Mouse (Mus musculus) spleen, postnatal 14 days (tissue): ENCODE measurements around the gene Shb.
A peak's percentile ranks its signal among the peaks of the same experiment; 100 is the strongest.

Source experiments
- DNase-seq, 2 experiments: peaks; one replicate each; pipeline ENCODE4 v3.0.0; 2021 to 2022; ENCODE audit warnings: low spot score in 2 of 2

Gene Shb

GRCm38 (mm10) chr4:45421519-45422260 lies 110.6 kb downstream of the Shb start:
- DNase-seq, result no peak

GRCm38 (mm10) chr4:45420733-45421132 lies 111.5 kb downstream of the Shb start:
- no peak for DNase-seq

- no peak for DNase-seq
These were observed 113.2 kb downstream of the Shb start for GRCm38 (mm10) chr4:45419051-45419450.

- DNase-seq, result peak in 1 of 2 experiments; percentile 47
These were observed 113.9 kb downstream of the Shb start for GRCm38 (mm10) chr4:45418229-45418950.

- no peak for DNase-seq
These were observed 116.0 kb downstream of the Shb start for GRCm38 (mm10) chr4:45416314-45416713.

GRCm38 (mm10) chr4:45413674-45414338 lies 118.5 kb downstream of the Shb start:
- DNase-seq, result no peak

GRCm38 (mm10) chr4:45412433-45413192 lies 119.7 kb downstream of the Shb start:
- DNase-seq, result no peak

- DNase-seq, result no peak
These were observed 121.0 kb downstream of the Shb start for GRCm38 (mm10) chr4:45411181-45411790.

- DNase-seq, result peak; percentile 81 to 84
These were observed 123.0 kb downstream of the Shb start for GRCm38 (mm10) chr4:45409270-45409669.

GRCm38 (mm10) chr4:45408427-45409132 lies 123.7 kb downstream of the Shb start, which contains the start of gene Slc25a51:
Slc25a51 (minus strand) TSS chr4:45408766.
- peak; percentile 73 to 80 for DNase-seq

- no peak for DNase-seq
These were observed 124.5 kb downstream of the Shb start for GRCm38 (mm10) chr4:45407703-45408334.

GRCm38 (mm10) chr4:45407001-45407702 lies 125.1 kb downstream of the Shb start:
- no peak for DNase-seq

- no peak for DNase-seq
These were observed 125.9 kb downstream of the Shb start for GRCm38 (mm10) chr4:45406397-45406796.

- DNase-seq, result no peak
These were observed 127.0 kb downstream of the Shb start for GRCm38 (mm10) chr4:45405315-45405714.

GRCm38 (mm10) chr4:45404086-45404485 lies 128.2 kb downstream of the Shb start:
- DNase-seq, result no peak

- DNase-seq, result no peak
These were observed 128.8 kb downstream of the Shb start for GRCm38 (mm10) chr4:45403499-45403878.

- peak; percentile 63 to 70 for DNase-seq
These were observed 129.3 kb downstream of the Shb start for GRCm38 (mm10) chr4:45402878-45403498.

- no peak for DNase-seq
These were observed 130.0 kb downstream of the Shb start for GRCm38 (mm10) chr4:45402281-45402680.
